Mouse (Mus musculus): Measurements from ENCODE around the gene Tnn. TPM values are rescaled to one million over a fixed set of nuclear protein-coding genes. Genes with fewer than 3 reads are reported as not detected.

Tnn gene
- polyA plus RNA-seq, 1 experiment from 2014 or later = 0.08 TPM

GRCm38 (mm10) chr1:160100996-160101395 lies 52.4 kb downstream of the Tnn start:
- Histone ChIP-seq H3K27me3 (replicated peaks; ENCODE audit: control insufficient read depth, insufficient read depth, low read length) (no peaks in the 10 kb centered on the region), H3K9me3 (ENCODE audit: control insufficient read depth, low read length) (no peaks in the 10 kb centered on the region), H3K4me2 (ENCODE audit: low read length) (no peak overlapping the region), H3K4me3 (ENCODE audit: low read length) (no peak overlapping the region), H3K9ac (ENCODE audit: low read depth, low read length) (no peak overlapping the region), H3K27ac (ENCODE audit: low read depth, low read length) (no peak overlapping the region), H3K36me3 (ENCODE audit: control insufficient read depth, insufficient read depth, low read length) (no peaks in the 10 kb centered on the region), H3K4me1 (ENCODE audit: control insufficient read depth, insufficient read depth, low read depth, low read length) (no peaks in the 10 kb centered on the region)
- 80% methylated on average over 5 of the region's 5 CpGs for WGBS
- no peak for ATAC-seq

- H3K4me2 ChIP-seq (ENCODE audit: low read length) = no peak overlapping the region
- no peaks in the 10 kb centered on the region for H3K9me3 ChIP-seq (ENCODE audit: control insufficient read depth, low read length)
- no peak overlapping the region for H3K4me3 ChIP-seq (ENCODE audit: low read length)
- no peaks in the 10 kb centered on the region for H3K4me1 ChIP-seq (ENCODE audit: control insufficient read depth, insufficient read depth, low read depth, low read length)
- 79% methylated on average over 5 of the region's 5 CpGs for WGBS
- H3K27me3 ChIP-seq (replicated peaks; ENCODE audit: control insufficient read depth, insufficient read depth, low read length) = no peaks in the 10 kb centered on the region
- H3K36me3 ChIP-seq (ENCODE audit: control insufficient read depth, insufficient read depth, low read length) = no peaks in the 10 kb centered on the region
- H3K9ac ChIP-seq (ENCODE audit: low read depth, low read length) = no peak overlapping the region
- H3K27ac ChIP-seq (ENCODE audit: low read depth, low read length) = no peak overlapping the region
- ATAC-seq = no peak
These were observed 53.6 kb downstream of the Tnn start for GRCm38 (mm10) chr1:160099659-160100302.

- Histone ChIP-seq H3K27ac (ENCODE audit: low read depth, low read length) (no peak overlapping the region), H3K4me3 (ENCODE audit: low read length) (no peak overlapping the region), H3K9me3 (ENCODE audit: control insufficient read depth, low read length) (no peaks in the 10 kb centered on the region), H3K27me3 (replicated peaks; ENCODE audit: control insufficient read depth, insufficient read depth, low read length) (peaks cover 2% of the 10 kb centered on the region; the same call in 1 of the 2 replicates), H3K4me1 (ENCODE audit: control insufficient read depth, insufficient read depth, low read depth, low read length) (no peaks in the 10 kb centered on the region), H3K4me2 (ENCODE audit: low read length) (no peak overlapping the region), H3K9ac (ENCODE audit: low read depth, low read length) (no peak overlapping the region), H3K36me3 (ENCODE audit: control insufficient read depth, insufficient read depth, low read length) (no peaks in the 10 kb centered on the region)
- ATAC-seq = no peak; the same call in 1 of the 2 replicates
- WGBS = 68% methylated on average over 2 of the region's 2 CpGs
These were observed 66.7 kb downstream of the Tnn start for GRCm38 (mm10) chr1:160086651-160087050.

DNA sequence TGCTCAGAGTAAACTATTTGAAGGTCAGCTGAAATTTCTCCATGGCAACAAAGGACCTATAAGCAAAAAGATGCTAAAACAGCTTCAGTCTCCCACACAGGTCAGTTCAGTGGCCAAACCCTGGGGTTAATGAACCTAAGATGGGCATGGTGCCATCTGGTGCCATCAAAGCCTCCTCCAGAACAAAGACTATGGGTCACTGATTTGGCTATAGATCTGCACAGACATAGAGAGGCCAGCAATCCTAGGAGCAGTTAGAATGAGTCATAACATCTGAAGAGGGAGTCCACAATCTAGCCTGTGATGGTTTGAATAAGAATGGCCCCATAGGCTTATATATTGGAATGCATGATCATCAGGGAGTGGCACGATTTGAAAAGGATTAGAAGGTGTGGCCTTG lies 69.1 kb downstream of the Tnn start:
- Histone ChIP-seq H3K27me3 (replicated peaks; ENCODE audit: control insufficient read depth, insufficient read depth, low read length) (peaks cover 2% of the 10 kb centered on the region; the same call in 1 of the 2 replicates), H3K4me2 (ENCODE audit: low read length) (no peak overlapping the region), H3K9me3 (ENCODE audit: control insufficient read depth, low read length) (no peaks in the 10 kb centered on the region), H3K36me3 (ENCODE audit: control insufficient read depth, insufficient read depth, low read length) (no peaks in the 10 kb centered on the region), H3K27ac (ENCODE audit: low read depth, low read length) (no peak overlapping the region), H3K4me3 (ENCODE audit: low read length) (no peak overlapping the region), H3K4me1 (ENCODE audit: control insufficient read depth, insufficient read depth, low read depth, low read length) (no peaks in the 10 kb centered on the region), H3K9ac (ENCODE audit: low read depth, low read length) (no peak overlapping the region)
- no peak for ATAC-seq
- WGBS = 78% methylated on average over 1 of the region's 1 CpGs

GRCm38 (mm10) chr1:160082647-160083046 lies 70.7 kb downstream of the Tnn start:
- peaks cover 2% of the 10 kb centered on the region; the same call in 1 of the 2 replicates for H3K27me3 ChIP-seq (replicated peaks; ENCODE audit: control insufficient read depth, insufficient read depth, low read length)
- no peak overlapping the region for H3K27ac ChIP-seq (ENCODE audit: low read depth, low read length)
- no peak overlapping the region for H3K4me3 ChIP-seq (ENCODE audit: low read length)
- H3K4me1 ChIP-seq (ENCODE audit: control insufficient read depth, insufficient read depth, low read depth, low read length) = no peaks in the 10 kb centered on the region
- ATAC-seq = no peak
- H3K9me3 ChIP-seq (ENCODE audit: control insufficient read depth, low read length) = no peaks in the 10 kb centered on the region
- 87% methylated on average over 1 of the region's 1 CpGs for WGBS
- H3K9ac ChIP-seq (ENCODE audit: low read depth, low read length) = no peak overlapping the region
- no peaks in the 10 kb centered on the region for H3K36me3 ChIP-seq (ENCODE audit: control insufficient read depth, insufficient read depth, low read length)
- no peak overlapping the region for H3K4me2 ChIP-seq (ENCODE audit: low read length)

GRCm38 (mm10) chr1:160080800-160081436 lies 72.5 kb downstream of the Tnn start:
- no peak overlapping the region for H3K27ac ChIP-seq (ENCODE audit: low read depth, low read length)
- 31% methylated on average over 2 of the region's 2 CpGs for WGBS
- peak; percentile 60 for ATAC-seq

GRCm38 (mm10) chr1:160078882-160079661 lies 74.3 kb downstream of the Tnn start:
- ATAC-seq = no peak
- WGBS = 69% methylated on average over 14 of the region's 14 CpGs
- H3K4me2 ChIP-seq (ENCODE audit: low read length) = no peak overlapping the region
- H3K27ac ChIP-seq (ENCODE audit: low read depth, low read length) = no peak overlapping the region
- peaks cover 2% of the 10 kb centered on the region; the same call in 1 of the 2 replicates for H3K27me3 ChIP-seq (replicated peaks; ENCODE audit: control insufficient read depth, insufficient read depth, low read length)
- no peaks in the 10 kb centered on the region for H3K36me3 ChIP-seq (ENCODE audit: control insufficient read depth, insufficient read depth, low read length)
- no peaks in the 10 kb centered on the region for H3K4me1 ChIP-seq (ENCODE audit: control insufficient read depth, insufficient read depth, low read depth, low read length)
- no peaks in the 10 kb centered on the region for H3K9me3 ChIP-seq (ENCODE audit: control insufficient read depth, low read length)
- no peak overlapping the region for H3K9ac ChIP-seq (ENCODE audit: low read depth, low read length)
- H3K4me3 ChIP-seq (ENCODE audit: low read length) = no peak overlapping the region

More at GRCm38 (mm10) chr1:160080800-160081436, 72.5 kb downstream of the Tnn start:
- Histone ChIP-seq H3K9me3 (ENCODE audit: control insufficient read depth, low read length) (no peaks in the 10 kb centered on the region), H3K9ac (ENCODE audit: low read depth, low read length) (no peak overlapping the region), H3K4me1 (ENCODE audit: control insufficient read depth, insufficient read depth, low read depth, low read length) (no peaks in the 10 kb centered on the region), H3K27me3 (replicated peaks; ENCODE audit: control insufficient read depth, insufficient read depth, low read length) (peaks cover 2% of the 10 kb centered on the region; the same call in 1 of the 2 replicates), H3K4me2 (ENCODE audit: low read length) (no peak overlapping the region), H3K36me3 (ENCODE audit: control insufficient read depth, insufficient read depth, low read length) (no peaks in the 10 kb centered on the region), H3K4me3 (ENCODE audit: low read length) (no peak overlapping the region)

GRCm38 (mm10) chr1:160064547-160065144 lies 88.7 kb downstream of the Tnn start:
- 79% methylated on average over 7 of the region's 7 CpGs for WGBS

More at GRCm38 (mm10) chr1:160064547-160065144, 88.7 kb downstream of the Tnn start:
- Histone ChIP-seq H3K4me2 (ENCODE audit: low read length) (no peak overlapping the region), H3K4me1 (ENCODE audit: control insufficient read depth, insufficient read depth, low read depth, low read length) (no peaks in the 10 kb centered on the region), H3K9me3 (ENCODE audit: control insufficient read depth, low read length) (peaks cover 3% of the 10 kb centered on the region; the same call in 1 of the 2 replicates), H3K27ac (ENCODE audit: low read depth, low read length) (no peak overlapping the region), H3K9ac (ENCODE audit: low read depth, low read length) (no peak overlapping the region), H3K4me3 (ENCODE audit: low read length) (no peak overlapping the region), H3K27me3 (replicated peaks; ENCODE audit: control insufficient read depth, insufficient read depth, low read length) (no peaks in the 10 kb centered on the region), H3K36me3 (ENCODE audit: control insufficient read depth, insufficient read depth, low read length) (no peaks in the 10 kb centered on the region)
- no peak for ATAC-seq
